Mouse (Mus musculus): Measurements from ENCODE around the gene Wfdc9. TPM values are rescaled to one million over a fixed set of nuclear protein-coding genes. Genes with fewer than 3 reads are reported as not detected.

The Wfdc9 gene
- total and polyA plus RNA-seq, 3 experiments, result not detected

DNA sequence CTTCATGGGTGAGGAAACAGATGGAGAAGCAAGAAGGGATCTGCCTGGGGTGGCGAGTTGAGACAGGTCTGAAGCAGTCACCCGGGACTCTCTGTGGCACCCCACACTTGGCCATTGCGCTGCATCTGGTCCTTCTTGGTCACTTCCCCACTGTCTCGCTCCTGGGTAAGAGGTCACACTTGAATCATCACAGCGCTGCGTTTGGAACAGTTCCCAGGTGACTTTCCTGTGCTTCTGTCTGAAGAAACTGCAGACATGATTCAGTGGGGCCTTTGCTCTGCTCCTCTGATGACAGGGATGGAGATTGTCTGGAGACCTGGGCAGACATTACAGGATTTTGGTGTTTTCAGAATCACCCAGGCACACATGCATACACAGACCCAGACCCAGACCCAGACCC, 47.6 kb downstream of the Wfdc9 start:
- Histone ChIP-seq H3K4me3 (ENCODE audit: low read depth, low read length) (no peak overlapping the region), H3K36me3 (replicated peaks) (no peaks in the 10 kb centered on the region), H3K9me3 (replicated peaks) (no peaks in the 10 kb centered on the region), H3K4me1 (ENCODE audit: insufficient read depth, low read depth, low read length) (no peaks in the 10 kb centered on the region), H3K27me3 (ENCODE audit: insufficient read depth, low read length) (peaks cover 6% of the 10 kb centered on the region; the same call in 1 of the 2 replicates)
- TF ChIP-seq POLR2AphosphoS5 (IDR thresholded peaks at IDR 0.05; ENCODE audit: insufficient replicate concordance, low read depth, low read length) (no peak), GATA2 (IDR thresholded peaks at IDR 0.05; ENCODE audit: borderline replicate concordance, low read depth, low read length) (no peak), CTCF (IDR thresholded peaks at IDR 0.05; ENCODE audit: low read depth, low read length) (no peak), TAL1 (conservative IDR thresholded peaks at IDR 0.05; ENCODE audit: low read depth, low read length) (no peak), GATA1 (IDR thresholded peaks at IDR 0.05; ENCODE audit: borderline replicate concordance, low read length) (no peak)
- no peak for DNase-seq (ENCODE audit: low spot score)
- ATAC-seq (ENCODE audit: extremely low read depth, insufficient number of reproducible peaks, low FRiP score, poor library complexity, severe bottlenecking), result no peak

DNA sequence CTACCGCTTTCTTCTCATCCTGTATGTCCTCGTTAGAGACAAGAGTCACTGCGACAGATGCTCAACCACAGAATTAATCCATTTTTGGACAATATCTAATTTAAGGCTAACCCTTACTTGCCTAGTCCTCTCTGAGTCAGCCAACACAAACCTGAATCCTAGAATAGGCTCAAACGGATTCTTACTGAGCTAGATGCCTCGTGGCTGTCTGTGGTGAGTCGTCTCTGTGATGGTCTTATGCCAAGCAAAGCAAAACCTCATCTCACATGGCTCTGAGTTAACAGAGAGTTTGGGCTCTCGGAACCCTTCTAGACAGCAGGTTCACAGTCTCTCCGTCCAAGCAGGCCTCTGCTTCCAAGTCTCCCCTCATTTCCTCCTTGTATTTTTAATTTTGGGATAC, 52.0 kb downstream of the Wfdc9 start:
- no peaks in the 10 kb centered on the region for H3K36me3 ChIP-seq (replicated peaks)
- H3K9me3 ChIP-seq (replicated peaks), result no peaks in the 10 kb centered on the region
- no peak for ATAC-seq (ENCODE audit: extremely low read depth, insufficient number of reproducible peaks, low FRiP score, poor library complexity, severe bottlenecking)
- no peak overlapping the region for H3K4me3 ChIP-seq (ENCODE audit: low read depth, low read length)
- TF ChIP-seq CTCF (IDR thresholded peaks at IDR 0.05; ENCODE audit: low read depth, low read length) (no peak), POLR2AphosphoS5 (IDR thresholded peaks at IDR 0.05; ENCODE audit: insufficient replicate concordance, low read depth, low read length) (no peak), TAL1 (conservative IDR thresholded peaks at IDR 0.05; ENCODE audit: low read depth, low read length) (no peak), GATA2 (IDR thresholded peaks at IDR 0.05; ENCODE audit: borderline replicate concordance, low read depth, low read length) (no peak), GATA1 (IDR thresholded peaks at IDR 0.05; ENCODE audit: borderline replicate concordance, low read length) (no peak)
- H3K4me1 ChIP-seq (ENCODE audit: insufficient read depth, low read depth, low read length), result no peaks in the 10 kb centered on the region
- peaks cover 6% of the 10 kb centered on the region; the same call in 1 of the 2 replicates for H3K27me3 ChIP-seq (ENCODE audit: insufficient read depth, low read length)
- DNase-seq (ENCODE audit: low spot score), result no peak

DNA sequence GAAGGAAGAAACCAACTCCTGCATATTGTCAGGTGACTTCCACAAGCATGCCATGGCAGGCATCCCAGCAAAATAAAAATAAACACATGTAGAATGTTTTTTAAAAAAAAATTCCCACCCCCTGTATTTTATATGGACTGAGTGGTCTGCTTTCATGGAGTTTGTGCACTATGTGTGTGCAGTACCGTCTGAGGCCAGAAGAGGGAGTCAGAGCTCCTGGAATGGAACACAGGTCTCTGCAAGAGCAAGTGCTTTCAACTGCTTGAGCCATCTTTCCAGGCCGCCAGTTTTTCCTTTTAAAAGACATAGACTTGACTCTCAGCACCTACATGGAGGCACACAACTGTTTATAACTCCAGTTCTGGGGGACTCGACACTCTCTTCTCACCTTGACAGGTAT, 52.9 kb downstream of the Wfdc9 start:
- H3K9me3 ChIP-seq (replicated peaks), result no peaks in the 10 kb centered on the region
- H3K27me3 ChIP-seq (ENCODE audit: insufficient read depth, low read length), result peaks cover 3% of the 10 kb centered on the region; the same call in 1 of the 2 replicates
- no peaks in the 10 kb centered on the region for H3K4me1 ChIP-seq (ENCODE audit: insufficient read depth, low read depth, low read length)
- no peak for DNase-seq (ENCODE audit: low spot score)
- no peak overlapping the region for H3K4me3 ChIP-seq (ENCODE audit: low read depth, low read length)
- no peak for ATAC-seq (ENCODE audit: extremely low read depth, insufficient number of reproducible peaks, low FRiP score, poor library complexity, severe bottlenecking)
- H3K36me3 ChIP-seq (replicated peaks), result no peaks in the 10 kb centered on the region
- TF ChIP-seq GATA1 (IDR thresholded peaks at IDR 0.05; ENCODE audit: borderline replicate concordance, low read length) (no peak), TAL1 (conservative IDR thresholded peaks at IDR 0.05; ENCODE audit: low read depth, low read length) (no peak), GATA2 (IDR thresholded peaks at IDR 0.05; ENCODE audit: borderline replicate concordance, low read depth, low read length) (no peak), CTCF (IDR thresholded peaks at IDR 0.05; ENCODE audit: low read depth, low read length) (no peak), POLR2AphosphoS5 (IDR thresholded peaks at IDR 0.05; ENCODE audit: insufficient replicate concordance, low read depth, low read length) (no peak)

DNA sequence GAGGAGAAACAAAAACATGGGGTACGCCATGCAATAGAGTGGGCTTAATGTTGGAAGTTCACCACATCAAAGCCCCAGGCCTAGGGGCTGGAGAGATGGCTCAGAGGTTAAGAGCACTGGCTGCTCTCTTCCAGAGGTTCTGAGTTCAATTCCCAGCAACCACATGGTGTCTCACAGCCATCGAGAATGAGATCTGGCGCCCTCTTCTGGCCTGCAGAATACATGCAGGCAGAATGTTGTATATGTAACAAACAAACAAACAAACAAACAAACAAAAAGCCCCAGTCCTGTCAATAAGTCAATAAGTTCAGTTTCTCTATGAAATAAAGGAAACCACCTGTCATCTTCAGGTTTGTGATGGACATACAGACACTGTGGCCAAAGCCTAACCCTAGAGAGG, 56.2 kb downstream of the Wfdc9 start:
- DNase-seq (ENCODE audit: low spot score) (no peak), ATAC-seq (ENCODE audit: extremely low read depth, insufficient number of reproducible peaks, low FRiP score, poor library complexity, severe bottlenecking) (no peak)
- Histone ChIP-seq H3K27me3 (ENCODE audit: insufficient read depth, low read length) (no peaks in the 10 kb centered on the region; the same call in 1 of the 2 replicates), H3K9me3 (replicated peaks) (no peaks in the 10 kb centered on the region), H3K4me1 (ENCODE audit: insufficient read depth, low read depth, low read length) (no peaks in the 10 kb centered on the region), H3K4me3 (ENCODE audit: low read depth, low read length) (no peak overlapping the region), H3K36me3 (replicated peaks) (no peaks in the 10 kb centered on the region)
- no peak for TF ChIP-seq POLR2AphosphoS5 (IDR thresholded peaks at IDR 0.05; ENCODE audit: insufficient replicate concordance, low read depth, low read length)
- 0 out of 2 replicates have a peak, but pooled peaks have one; percentile 14 for TF ChIP-seq CTCF (IDR thresholded peaks at IDR 0.05; ENCODE audit: low read depth, low read length)

Other genes with a start within 250 kb of the Wfdc9 start
Only the 20 nearest of the 31 such genes appear.
- 68.5 and 84.3 TPM in 2 replicates for gene Pigt, start 159.1 kb downstream of the Wfdc9 start, total RNA-seq (2014; fragmentation: Nextera tagmentation)
- 22.9 and 23.2 TPM in 2 replicates for gene Pigt, start 159.1 kb downstream of the Wfdc9 start, total RNA-seq (2017)
- 81.0 and 94.4 TPM in 2 replicates for gene Pigt, start 159.1 kb downstream of the Wfdc9 start, polyA plus RNA-seq (2012)
- not detected in 2 replicates for gene Wfdc2, start 94.2 kb downstream of the Wfdc9 start, total RNA-seq (2014; fragmentation: Nextera tagmentation)
- gene Wfdc2, start 94.2 kb downstream of the Wfdc9 start, total RNA-seq (2017), result not detected in 2 replicates
- not detected in 2 replicates for gene Wfdc2, start 94.2 kb downstream of the Wfdc9 start, polyA plus RNA-seq (2012)
- not detected in 2 replicates for gene Spint3, start 83.1 kb downstream of the Wfdc9 start, total RNA-seq (2014; fragmentation: Nextera tagmentation)
- gene Spint3, start 83.1 kb downstream of the Wfdc9 start, total RNA-seq (2017), result not detected in 2 replicates
- gene Spint3, start 83.1 kb downstream of the Wfdc9 start, polyA plus RNA-seq (2012), result not detected in 2 replicates
- not detected in 2 replicates for gene Wfdc6a, start 71.1 kb downstream of the Wfdc9 start, total RNA-seq (2014; fragmentation: Nextera tagmentation)
- gene Wfdc6a, start 71.1 kb downstream of the Wfdc9 start, total RNA-seq (2017), result not detected in 2 replicates
- gene Wfdc6a, start 71.1 kb downstream of the Wfdc9 start, polyA plus RNA-seq (2012), result not detected in 2 replicates
- not detected in 2 replicates for gene Eppin, start 63.0 kb downstream of the Wfdc9 start, total RNA-seq (2014; fragmentation: Nextera tagmentation)
- not detected in 2 replicates for gene Eppin, start 63.0 kb downstream of the Wfdc9 start, total RNA-seq (2017)
- not detected in 2 replicates for gene Eppin, start 63.0 kb downstream of the Wfdc9 start, polyA plus RNA-seq (2012)
- not detected in 2 replicates for gene Wfdc6b, start 43.1 kb downstream of the Wfdc9 start, total RNA-seq (2014; fragmentation: Nextera tagmentation)
- not detected in 2 replicates for gene Wfdc6b, start 43.1 kb downstream of the Wfdc9 start, total RNA-seq (2017)
- gene Wfdc6b, start 43.1 kb downstream of the Wfdc9 start, polyA plus RNA-seq (2012), result not detected in 2 replicates
- gene Wfdc8, start 43.0 kb downstream of the Wfdc9 start, total RNA-seq (2014; fragmentation: Nextera tagmentation), result not detected in 2 replicates
- gene Wfdc8, start 43.0 kb downstream of the Wfdc9 start, total RNA-seq (2017), result not detected in 2 replicates
- gene Wfdc8, start 43.0 kb downstream of the Wfdc9 start, polyA plus RNA-seq (2012), result not detected in 2 replicates
- not detected in 2 replicates for gene Wfdc16, start 17.8 kb downstream of the Wfdc9 start, total RNA-seq (2014; fragmentation: Nextera tagmentation)
- gene Wfdc16, start 17.8 kb downstream of the Wfdc9 start, total RNA-seq (2017), result 0.17 TPM in 1 of 2 replicates, not detected in the other
- gene Wfdc16, start 17.8 kb downstream of the Wfdc9 start, polyA plus RNA-seq (2012), result not detected in 2 replicates
- not detected in 2 replicates for gene Wfdc10, start 537 bp downstream of the Wfdc9 start, total RNA-seq (2014; fragmentation: Nextera tagmentation)
- gene Wfdc10, start 537 bp downstream of the Wfdc9 start, total RNA-seq (2017), result 0.64 TPM in 1 of 2 replicates, not detected in the other
- not detected in 2 replicates for gene Wfdc10, start 537 bp downstream of the Wfdc9 start, polyA plus RNA-seq (2012)
- not detected in 2 replicates for gene Wfdc11, start 17.5 kb upstream of the Wfdc9 start, total RNA-seq (2014; fragmentation: Nextera tagmentation)
- gene Wfdc11, start 17.5 kb upstream of the Wfdc9 start, total RNA-seq (2017), result not detected in 2 replicates
- gene Wfdc11, start 17.5 kb upstream of the Wfdc9 start, polyA plus RNA-seq (2012), result not detected in 2 replicates
- gene Wfdc13, start 28.5 kb upstream of the Wfdc9 start, total RNA-seq (2014; fragmentation: Nextera tagmentation), result not detected in 2 replicates
- 0.11 TPM in 1 of 2 replicates, not detected in the other for gene Wfdc13, start 28.5 kb upstream of the Wfdc9 start, total RNA-seq (2017)
- not detected in 2 replicates for gene Wfdc13, start 28.5 kb upstream of the Wfdc9 start, polyA plus RNA-seq (2012)
- not detected in 2 replicates for gene Spint4, start 41.9 kb upstream of the Wfdc9 start, total RNA-seq (2014; fragmentation: Nextera tagmentation)
- 0.16 TPM in 1 of 2 replicates, not detected in the other for gene Spint4, start 41.9 kb upstream of the Wfdc9 start, total RNA-seq (2017)
- not detected in 2 replicates for gene Spint4, start 41.9 kb upstream of the Wfdc9 start, polyA plus RNA-seq (2012)
- not detected in 2 replicates for gene Spint5, start 58.7 kb upstream of the Wfdc9 start, total RNA-seq (2014; fragmentation: Nextera tagmentation)
- not detected in 2 replicates for gene Spint5, start 58.7 kb upstream of the Wfdc9 start, total RNA-seq (2017)
- not detected in 2 replicates for gene Spint5, start 58.7 kb upstream of the Wfdc9 start, polyA plus RNA-seq (2012)
- 1.4 and 2.0 TPM in 2 replicates for gene Wfdc3, start 89.3 kb upstream of the Wfdc9 start, total RNA-seq (2014; fragmentation: Nextera tagmentation)
- gene Wfdc3, start 89.3 kb upstream of the Wfdc9 start, total RNA-seq (2017), result 0.98 and 1.5 TPM in 2 replicates
- gene Wfdc3, start 89.3 kb upstream of the Wfdc9 start, polyA plus RNA-seq (2012), result 0.03 TPM in 1 of 2 replicates, not detected in the other
- gene Dnttip1, start 89.4 kb upstream of the Wfdc9 start, total RNA-seq (2014; fragmentation: Nextera tagmentation), result 58.1 and 86.2 TPM in 2 replicates
- 18.0 and 23.8 TPM in 2 replicates for gene Dnttip1, start 89.4 kb upstream of the Wfdc9 start, total RNA-seq (2017)
- 122 and 135 TPM in 2 replicates for gene Dnttip1, start 89.4 kb upstream of the Wfdc9 start, polyA plus RNA-seq (2012)
- gene Ube2c, start 113.3 kb upstream of the Wfdc9 start, total RNA-seq (2014; fragmentation: Nextera tagmentation), result 351 and 411 TPM in 2 replicates
- gene Ube2c, start 113.3 kb upstream of the Wfdc9 start, total RNA-seq (2017), result 127 and 135 TPM in 2 replicates
- 102 and 111 TPM in 2 replicates for gene Ube2c, start 113.3 kb upstream of the Wfdc9 start, polyA plus RNA-seq (2012)
- gene Tnnc2, start 123.4 kb upstream of the Wfdc9 start, total RNA-seq (2014; fragmentation: Nextera tagmentation), result not detected in 2 replicates
- gene Tnnc2, start 123.4 kb upstream of the Wfdc9 start, total RNA-seq (2017), result not detected in 2 replicates
- not detected in 2 replicates for gene Tnnc2, start 123.4 kb upstream of the Wfdc9 start, polyA plus RNA-seq (2012)
- gene Snx21, start 129.2 kb upstream of the Wfdc9 start, total RNA-seq (2014; fragmentation: Nextera tagmentation), result 4.7 and 6.8 TPM in 2 replicates
- 1.3 and 1.7 TPM in 2 replicates for gene Snx21, start 129.2 kb upstream of the Wfdc9 start, total RNA-seq (2017)
- gene Snx21, start 129.2 kb upstream of the Wfdc9 start, polyA plus RNA-seq (2012), result 3.5 and 5.0 TPM in 2 replicates
- gene Acot8, start 148.3 kb upstream of the Wfdc9 start, total RNA-seq (2014; fragmentation: Nextera tagmentation), result 12.9 and 16.6 TPM in 2 replicates
- 20.8 and 24.0 TPM in 2 replicates for gene Acot8, start 148.3 kb upstream of the Wfdc9 start, total RNA-seq (2017)
- 45.4 and 51.6 TPM in 2 replicates for gene Acot8, start 148.3 kb upstream of the Wfdc9 start, polyA plus RNA-seq (2012)
- gene Zswim3, start 148.5 kb upstream of the Wfdc9 start, total RNA-seq (2014; fragmentation: Nextera tagmentation), result 7.1 and 10.2 TPM in 2 replicates
- 4.2 and 5.3 TPM in 2 replicates for gene Zswim3, start 148.5 kb upstream of the Wfdc9 start, total RNA-seq (2017)
- gene Zswim3, start 148.5 kb upstream of the Wfdc9 start, polyA plus RNA-seq (2012), result 1.1 and 1.2 TPM in 2 replicates

Measured in G1E (cell line).